Mouse (Mus musculus): ENCODE results near the gene Gm10198. TPM values are rescaled to one million over a fixed set of nuclear protein-coding genes. Genes with fewer than 3 reads are reported as not detected.

Gm10198 gene
- polyA plus RNA-seq, 1 experiment from 2014 or later: not detected

DNA sequence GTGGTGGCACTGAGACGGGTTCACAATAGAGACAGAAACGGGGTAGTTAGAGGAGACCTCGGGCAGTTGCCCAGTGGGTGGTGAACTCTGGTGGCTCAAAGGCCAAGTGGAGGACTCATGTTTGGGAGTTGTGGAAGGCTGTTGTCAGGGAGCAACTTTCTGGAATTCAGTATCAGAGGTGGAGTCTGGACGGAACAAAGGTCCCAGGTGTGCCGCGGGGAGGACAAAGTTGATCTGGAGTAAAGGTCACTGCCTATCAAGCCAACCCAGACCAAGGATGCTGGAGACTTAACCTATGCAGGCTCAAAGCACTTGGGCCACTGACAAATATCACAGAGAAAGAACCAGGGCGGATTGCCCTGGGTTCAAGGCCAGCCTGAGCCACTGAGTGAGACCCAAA, 5.5 kb downstream of the Gm10198 start:
- no peak overlapping the region for H3K9ac ChIP-seq (replicated peaks)
- H3K27ac ChIP-seq (ENCODE audit: low read depth): peak overlapping the region; percentile 69
- ATAC-seq (peak; percentile 95), DNase-seq (peak; percentile 49)
- H3K4me1 ChIP-seq (ENCODE audit: insufficient read depth): peaks cover 3% of the 10 kb centered on the region; the same call in 1 of the 2 replicates
- H3K27me3 ChIP-seq (ENCODE audit: insufficient read depth, low read length): no peaks in the 10 kb centered on the region
- H3K4me3 ChIP-seq (ENCODE audit: low read depth, low read length): no peak overlapping the region
- H3K9me3 ChIP-seq (ENCODE audit: low read length): no peaks in the 10 kb centered on the region
- TF ChIP-seq EP300 (IDR thresholded peaks at IDR 0.05; ENCODE audit: low read depth) (0 out of 2 replicates have a peak, but pooled peaks have one; percentile 22), CTCF (IDR thresholded peaks at IDR 0.05; ENCODE audit: low read depth) (no peak)
- no peak overlapping the region for H3K4me2 ChIP-seq (ENCODE audit: low read depth, low read length)
- WGBS (ENCODE audit: insufficient replicate concordance): 71% methylated on average over 7 of the region's 7 CpGs
- H3K36me3 ChIP-seq (replicated peaks; ENCODE audit: insufficient read depth, low read length): no peaks in the 10 kb centered on the region

DNA sequence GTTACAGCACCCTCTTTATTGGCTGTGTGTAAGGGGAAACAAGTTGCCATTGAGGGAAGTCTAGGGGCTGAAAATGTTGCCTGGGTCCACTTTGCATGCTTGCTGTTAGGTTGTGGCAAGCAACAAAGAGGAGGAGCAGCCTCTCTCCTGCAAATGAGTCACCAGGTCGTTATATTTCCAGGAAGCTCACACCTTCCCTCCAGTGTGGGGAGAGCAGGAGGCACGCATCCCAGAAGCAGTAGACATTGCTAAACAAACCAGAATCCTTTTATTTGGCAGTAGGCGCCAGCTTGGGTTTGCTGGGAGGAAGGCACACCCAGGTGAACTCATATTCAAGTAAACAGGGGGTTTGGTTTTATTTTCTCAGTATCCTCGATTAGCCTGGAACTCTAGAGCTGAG, 8.8 kb downstream of the Gm10198 start:
- DNase-seq (no peak), ATAC-seq (no peak)
- Histone ChIP-seq H3K27me3 (ENCODE audit: insufficient read depth, low read length) (no peaks in the 10 kb centered on the region), H3K36me3 (replicated peaks; ENCODE audit: insufficient read depth, low read length) (no peaks in the 10 kb centered on the region), H3K9me3 (ENCODE audit: low read length) (no peaks in the 10 kb centered on the region), H3K4me2 (ENCODE audit: low read depth, low read length) (no peak overlapping the region), H3K9ac (replicated peaks) (no peak overlapping the region), H3K27ac (ENCODE audit: low read depth) (no peak overlapping the region), H3K4me3 (ENCODE audit: low read depth, low read length) (no peak overlapping the region), H3K4me1 (ENCODE audit: insufficient read depth) (peaks cover 3% of the 10 kb centered on the region)
- TF ChIP-seq EP300 (IDR thresholded peaks at IDR 0.05; ENCODE audit: low read depth) (no peak), CTCF (IDR thresholded peaks at IDR 0.05; ENCODE audit: low read depth) (no peak)
- 59% methylated on average over 4 of the region's 4 CpGs for WGBS (ENCODE audit: insufficient replicate concordance)

DNA sequence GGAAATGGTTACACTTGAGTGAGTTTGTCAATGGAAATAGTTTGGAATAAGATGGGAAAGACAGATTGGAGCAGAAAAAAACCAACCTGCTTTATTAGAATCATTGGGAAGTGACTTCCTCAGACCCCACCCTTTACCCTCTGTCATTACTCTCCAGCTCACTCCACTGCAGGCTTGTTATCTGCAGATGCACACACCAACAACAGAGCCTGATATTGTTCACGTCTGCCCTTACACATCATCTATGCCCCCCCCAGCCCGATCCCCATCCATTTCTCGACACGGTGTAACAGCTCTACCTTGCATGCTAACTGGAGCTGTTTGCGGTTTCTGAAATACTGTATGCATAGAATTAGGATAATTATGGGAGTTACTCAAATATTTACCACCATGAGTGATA, 12.2 kb downstream of the Gm10198 start:
- Histone ChIP-seq H3K36me3 (replicated peaks; ENCODE audit: insufficient read depth, low read length) (no peaks in the 10 kb centered on the region), H3K4me3 (ENCODE audit: low read depth, low read length) (no peak overlapping the region), H3K9ac (replicated peaks) (no peak overlapping the region), H3K27me3 (ENCODE audit: insufficient read depth, low read length) (no peaks in the 10 kb centered on the region), H3K9me3 (ENCODE audit: low read length) (peaks cover 4% of the 10 kb centered on the region), H3K4me2 (ENCODE audit: low read depth, low read length) (peak overlapping the region; percentile 40; the same call in 1 of the 2 replicates), H3K27ac (ENCODE audit: low read depth) (no peak overlapping the region), H3K4me1 (ENCODE audit: insufficient read depth) (no peaks in the 10 kb centered on the region; the same call in none of the 2 replicates)
- ATAC-seq (peak; percentile 54), DNase-seq (no peak)
- WGBS (ENCODE audit: insufficient replicate concordance): 75% methylated on average over 5 of the region's 5 CpGs
- 0 out of 2 replicates have a peak, but pooled peaks have one; percentile 16 for TF ChIP-seq EP300 (IDR thresholded peaks at IDR 0.05; ENCODE audit: low read depth)
- TF ChIP-seq CTCF (IDR thresholded peaks at IDR 0.05; ENCODE audit: low read depth): no peak

DNA sequence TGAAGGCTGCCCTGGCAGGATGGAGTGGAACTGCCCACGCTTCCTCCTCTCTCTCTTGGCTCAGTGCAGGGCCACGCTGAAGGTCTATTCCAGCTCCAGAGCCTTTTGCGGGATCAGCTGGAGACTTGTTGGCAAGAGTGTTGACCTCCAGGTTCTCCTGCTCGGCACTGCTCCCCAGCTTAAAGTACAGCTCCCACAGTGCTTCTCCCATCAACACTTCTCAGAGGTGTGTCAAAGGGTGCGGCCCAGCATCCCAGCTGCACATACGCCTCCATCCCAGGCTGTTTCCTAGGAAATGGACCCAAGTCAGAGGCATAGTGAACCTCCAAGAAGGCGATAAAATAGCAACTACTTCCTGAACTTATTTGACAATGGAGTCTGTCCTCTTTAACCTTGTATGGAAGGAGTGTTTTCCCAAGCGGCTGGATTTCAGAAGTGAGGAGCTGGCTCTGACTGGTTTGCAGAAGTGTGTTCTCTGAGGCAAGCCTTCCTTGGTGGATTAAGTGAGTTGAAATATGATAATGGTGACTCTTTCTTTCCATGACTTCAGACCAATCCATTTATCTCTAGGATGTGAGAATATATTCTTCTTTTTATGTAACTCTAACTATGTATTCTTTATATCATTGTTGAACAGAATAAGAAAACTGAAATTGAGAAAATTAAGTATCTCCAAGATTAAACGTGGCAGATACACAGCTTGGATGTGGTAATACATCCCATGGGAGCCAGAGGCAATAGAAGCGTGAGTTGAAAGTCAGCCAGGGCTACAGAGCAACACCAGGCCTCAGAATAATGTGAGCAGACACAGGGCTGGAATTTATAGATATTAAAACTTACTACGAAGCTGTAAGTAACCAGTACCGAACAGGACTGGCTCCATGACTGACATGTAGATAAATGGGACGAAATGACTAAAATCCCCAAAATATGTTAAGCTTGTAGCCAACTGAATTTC, 23.9 kb downstream of the Gm10198 start:
- H3K9me3 ChIP-seq (ENCODE audit: low read length): no peaks in the 10 kb centered on the region
- no peak overlapping the region for H3K4me3 ChIP-seq (ENCODE audit: low read depth, low read length)
- no peaks in the 10 kb centered on the region for H3K36me3 ChIP-seq (replicated peaks; ENCODE audit: insufficient read depth, low read length)
- DNase-seq (no peak), ATAC-seq (no peak)
- no peak overlapping the region for H3K27ac ChIP-seq (ENCODE audit: low read depth)
- H3K4me2 ChIP-seq (ENCODE audit: low read depth, low read length): no peak overlapping the region
- WGBS (ENCODE audit: insufficient replicate concordance): 82% methylated on average over 13 of the region's 13 CpGs
- no peak overlapping the region for H3K9ac ChIP-seq (replicated peaks)
- no peaks in the 10 kb centered on the region for H3K27me3 ChIP-seq (ENCODE audit: insufficient read depth, low read length)
- TF ChIP-seq EP300 (IDR thresholded peaks at IDR 0.05; ENCODE audit: low read depth): no peak
- TF ChIP-seq CTCF (IDR thresholded peaks at IDR 0.05; ENCODE audit: low read depth): no peak
- no peaks in the 10 kb centered on the region for H3K4me1 ChIP-seq (ENCODE audit: insufficient read depth)

DNA sequence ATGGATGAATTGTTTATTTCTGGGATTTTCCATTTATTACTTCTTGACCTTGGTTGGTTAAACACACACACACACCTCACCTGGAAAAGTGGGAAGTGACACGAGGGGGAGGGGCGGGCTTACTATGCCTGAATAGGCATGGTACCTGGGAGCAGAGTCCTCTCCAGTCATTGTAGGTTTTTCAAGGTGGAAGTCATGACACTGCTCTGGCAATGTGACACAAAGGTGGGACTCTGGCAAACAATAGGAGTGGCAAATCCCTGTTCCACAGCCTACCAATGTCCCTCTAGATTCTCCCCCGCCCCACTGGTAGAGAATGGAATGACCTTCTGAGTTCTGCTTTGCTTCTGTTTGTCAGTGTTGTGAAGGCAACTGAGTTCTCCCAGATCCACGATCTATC, 27.8 kb downstream of the Gm10198 start:
- Histone ChIP-seq H3K4me3 (ENCODE audit: low read depth, low read length) (no peak overlapping the region), H3K9me3 (ENCODE audit: low read length) (no peaks in the 10 kb centered on the region), H3K9ac (replicated peaks) (no peak overlapping the region), H3K4me1 (ENCODE audit: insufficient read depth) (no peaks in the 10 kb centered on the region), H3K27ac (ENCODE audit: low read depth) (no peak overlapping the region), H3K27me3 (ENCODE audit: insufficient read depth, low read length) (no peaks in the 10 kb centered on the region), H3K4me2 (ENCODE audit: low read depth, low read length) (no peak overlapping the region), H3K36me3 (replicated peaks; ENCODE audit: insufficient read depth, low read length) (no peaks in the 10 kb centered on the region)
- no peak for TF ChIP-seq CTCF (IDR thresholded peaks at IDR 0.05; ENCODE audit: low read depth)
- no peak for TF ChIP-seq EP300 (IDR thresholded peaks at IDR 0.05; ENCODE audit: low read depth)
- no peak for ATAC-seq
- DNase-seq: no peak
- 78% methylated on average over 4 of the region's 4 CpGs for whole genome bisulfite sequencing (ENCODE audit: insufficient replicate concordance)

DNA sequence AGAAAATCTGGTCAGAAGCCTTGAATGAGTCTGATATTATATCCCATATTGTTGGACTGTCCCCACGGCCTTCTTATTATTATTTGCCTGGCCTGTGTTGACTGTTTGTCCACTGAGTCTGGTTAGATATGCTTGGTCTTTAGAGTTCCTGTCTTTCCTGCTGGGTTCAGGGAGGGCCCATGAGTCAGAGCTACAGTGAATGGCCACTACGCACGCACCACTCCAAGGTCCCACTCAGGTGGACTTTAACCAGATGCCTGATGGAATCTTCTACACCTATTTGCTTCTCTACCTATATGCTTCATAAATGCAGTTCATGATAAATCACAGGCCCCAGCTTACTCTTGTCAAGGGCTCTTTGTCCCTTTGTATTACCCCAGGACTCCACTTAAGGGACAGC, 29.8 kb downstream of the Gm10198 start:
- H3K4me1 ChIP-seq (ENCODE audit: insufficient read depth): no peaks in the 10 kb centered on the region
- no peak for DNase-seq
- ATAC-seq: no peak
- no peak overlapping the region for H3K27ac ChIP-seq (ENCODE audit: low read depth)
- no peak overlapping the region for H3K9ac ChIP-seq (replicated peaks)
- H3K36me3 ChIP-seq (replicated peaks; ENCODE audit: insufficient read depth, low read length): no peaks in the 10 kb centered on the region
- H3K4me2 ChIP-seq (ENCODE audit: low read depth, low read length): no peak overlapping the region
- no peak overlapping the region for H3K4me3 ChIP-seq (ENCODE audit: low read depth, low read length)
- no peaks in the 10 kb centered on the region for H3K9me3 ChIP-seq (ENCODE audit: low read length)
- 81% methylated on average over 3 of the region's 3 CpGs for WGBS (ENCODE audit: insufficient replicate concordance)
- no peak for TF ChIP-seq EP300 (IDR thresholded peaks at IDR 0.05; ENCODE audit: low read depth)
- TF ChIP-seq CTCF (IDR thresholded peaks at IDR 0.05; ENCODE audit: low read depth): no peak
- H3K27me3 ChIP-seq (ENCODE audit: insufficient read depth, low read length): no peaks in the 10 kb centered on the region

Data from liver, postnatal 0 days (tissue).